In the genomic region with DNA sequence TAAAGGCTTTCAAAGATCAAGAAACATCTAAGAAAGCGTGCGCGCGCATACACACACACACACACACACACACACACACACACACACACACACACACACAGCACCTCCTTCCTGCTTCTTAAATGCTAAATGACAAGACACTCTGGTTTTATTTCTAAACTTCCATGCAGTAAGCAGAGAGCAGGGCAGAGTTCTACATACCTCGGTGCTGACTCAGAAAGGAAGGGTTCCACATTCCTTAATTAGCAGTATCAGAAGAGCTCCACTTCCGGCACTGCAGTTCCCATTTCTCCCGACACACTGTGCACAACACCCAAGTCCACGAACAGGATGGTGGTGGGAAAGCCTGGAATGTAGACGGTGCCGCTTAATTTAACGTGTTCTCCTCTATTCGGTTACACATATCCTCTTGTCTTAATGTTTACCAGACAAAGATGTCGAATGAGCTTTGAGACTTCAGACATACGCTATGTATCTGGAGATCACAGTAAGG, we compare ENCODE assay signal across 8 mouse cellular contexts. TPM values are rescaled to one million over a fixed set of nuclear protein-coding genes. Genes with fewer than 3 reads are reported as not detected.
DNase-seq lines count a peak whose midpoint lies in the region; ATAC-seq and TF ChIP-seq lines count a peak whose summit lies in the region.

A gene (minus strand): TSS at position 443 of the 493 bp plus-strand sequence.

- no peaks in the 10 kb centered on the region for H3K9me3 ChIP-seq in midbrain, embryonic 14.5 days (ENCODE audit: control insufficient read depth, low read length)

- H3K27me3 ChIP-seq in midbrain, embryonic 14.5 days (ENCODE audit: control insufficient read depth, insufficient read depth, low read length), result no peaks in the 10 kb centered on the region

- peak; percentile 22; the same call in 1 of the 2 replicates for TF ChIP-seq POLR2A in lung, adult 2 months (IDR thresholded peaks at IDR 0.05; ENCODE audit: borderline replicate concordance, extremely low read depth, low read depth, low read length)

- intact Hi-C loops in left cerebral cortex, postnatal 4 days (cut with DNase I), result no loop called here
- intact Hi-C loops in left cerebral cortex, postnatal 10 days (cut with DNase I), result no loop called here

- H3K4me3 ChIP-seq in lung, adult 2 months (replicated peaks; ENCODE audit: extremely low read depth, low read depth, low read length), result peak within 1 kb of the TSS; percentile 39
- no peak within 1 kb of the TSS for H3K4me3 ChIP-seq in midbrain, embryonic 14.5 days (replicated peaks; ENCODE audit: low read depth, low read length)

- H3K4me1 ChIP-seq in lung, adult 2 months (ENCODE audit: control insufficient read depth, insufficient read depth, low read length), result peaks cover 12% of the 10 kb centered on the region
- H3K4me1 ChIP-seq in midbrain, embryonic 14.5 days (ENCODE audit: control insufficient read depth, insufficient read depth, low read length), result no peaks in the 10 kb centered on the region

- H3K4me2 ChIP-seq in midbrain, embryonic 14.5 days (ENCODE audit: low read length), result no peak within 1 kb of the TSS

- 0 out of 2 replicates have a peak, but pooled peaks have one; percentile 19 for TF ChIP-seq CTCF in lung, adult 2 months (IDR thresholded peaks at IDR 0.05; ENCODE audit: insufficient read depth, low read length)

- no peaks in the 10 kb centered on the region for H3K36me3 ChIP-seq in midbrain, embryonic 14.5 days (ENCODE audit: control insufficient read depth, insufficient read depth, low read length)

- DNase-seq in kidney, adult 18-20 months, result peak; percentile 23
- DNase-seq in kidney, adult 8-10 months, result no peak
- peak; percentile 20 for DNase-seq in embryo, embryonic 9.5 days (ENCODE audit: extremely low spot score)
- peak; percentile 67 for DNase-seq in heart, postnatal 4 days
- no peak for DNase-seq in lung, adult 2 months
- DNase-seq in midbrain, embryonic 14.5 days, result no peak
- DNase-seq in left cerebral cortex, postnatal 4 days, result no peak
- no peak for DNase-seq in left cerebral cortex, postnatal 10 days (ENCODE audit: extremely low spot score in 1 of 2, low spot score in 2 of 2)

- H3K27ac ChIP-seq in midbrain, embryonic 14.5 days (replicated peaks; ENCODE audit: low read depth, low read length), result no peak within 1 kb of the TSS

- ATAC-seq in midbrain, embryonic 14.5 days (ENCODE audit: low FRiP score, low TSS enrichment), result no peak

- 16% methylated on average over 14 of the region's 14 CpGs for WGBS in lung, adult 2 months
- WGBS in midbrain, embryonic 14.5 days, result 77% methylated on average over 14 of the region's 14 CpGs

- H3K9ac ChIP-seq in midbrain, embryonic 14.5 days (replicated peaks; ENCODE audit: low read length), result no peak within 1 kb of the TSS

RNA-seq across cellular contexts. Expression of the gene that starts here (rescaled TPM):
- total RNA-seq in heart, postnatal 4 days (2021), result 10 to 100 TPM; 18.8 to 19.3 TPM
- 13.7 and 19.8 TPM in 2 replicates for polyA plus RNA-seq in lung, adult 2 months (2012; rRNA removed)
- polyA plus RNA-seq in midbrain, embryonic 14.5 days (2014; fragmentation: Nextera tagmentation; extraction: Ambion mirVana), result 1.8 TPM in 2 replicates
- 1 to 10 TPM; 3.8 to 4.0 TPM for total RNA-seq in left cerebral cortex, postnatal 4 days (2021)
- total RNA-seq in left cerebral cortex, postnatal 10 days (2021), result 1 to 10 TPM; 4.1 TPM

Comparison
In these comparisons a context has a peak if more than half of its experiments do, and no peak if none do; other contexts are left out.
1. DNase-seq: peak in kidney, adult 18-20 months (single experiment), embryo, embryonic 9.5 days (single experiment) and heart, postnatal 4 days (single experiment); none in kidney, adult 8-10 months (0 of 2), lung, adult 2 months (single experiment), midbrain, embryonic 14.5 days (single experiment), left cerebral cortex, postnatal 4 days (single experiment) and left cerebral cortex, postnatal 10 days (0 of 2).